Mouse (Mus musculus): ENCODE results near the gene Sva. TPM values are rescaled to one million over a fixed set of nuclear protein-coding genes. Genes with fewer than 3 reads are reported as not detected.

Gene Sva
- polyA plus RNA-seq (2012), result not detected in 2 replicates

DNA sequence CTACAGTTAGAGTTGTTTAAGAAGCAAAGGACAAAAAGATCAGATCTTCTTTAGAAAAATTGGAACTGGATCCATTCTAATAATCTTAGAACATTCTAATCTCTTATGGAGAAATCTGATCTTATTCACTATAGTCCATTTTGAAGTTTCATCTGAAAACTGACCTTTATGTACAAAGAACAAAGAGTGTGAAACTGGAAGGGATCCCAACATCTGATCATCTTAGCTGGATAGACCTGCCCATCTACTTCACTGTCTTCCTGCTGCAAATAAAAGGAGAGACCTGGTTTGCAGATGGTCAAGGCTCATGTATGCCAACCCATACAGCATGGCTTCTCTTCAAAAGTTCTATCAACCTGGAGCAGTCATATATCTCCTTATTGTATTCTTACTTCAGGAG lies at the start of gene Sva:
Sva (plus strand) TSS at position 301 of the 400 bp plus-strand sequence.

Other genes starting within 250 kb of the Sva start
- gene Pip, start 190.9 kb upstream of the Sva start, polyA plus RNA-seq (2012), result 0.05 TPM in 1 of 2 replicates, not detected in the other
- not detected in 2 replicates for gene Sval2, start 185.4 kb upstream of the Sva start, polyA plus RNA-seq (2012)
- gene Sval1, start 86.8 kb upstream of the Sva start, polyA plus RNA-seq (2012), result not detected in 2 replicates
- not detected in 2 replicates for gene Sval3, start 70.3 kb upstream of the Sva start, polyA plus RNA-seq (2012)
- gene Tas2r139, start 102.5 kb downstream of the Sva start, polyA plus RNA-seq (2012), result not detected in 2 replicates
- gene Tas2r144, start 176.9 kb downstream of the Sva start, polyA plus RNA-seq (2012), result not detected in 2 replicates
- gene Gstk1, start 207.5 kb downstream of the Sva start, polyA plus RNA-seq (2012), result 0.81 and 1.2 TPM in 2 replicates
- gene Tmem139, start 223.6 kb downstream of the Sva start, polyA plus RNA-seq (2012), result not detected in 2 replicates
- 7.7 and 9.5 TPM in 2 replicates for gene Casp2, start 226.6 kb downstream of the Sva start, polyA plus RNA-seq (2012)
- gene Clcn1, start 248.3 kb downstream of the Sva start, polyA plus RNA-seq (2012), result 0.02 and 0.06 TPM in 2 replicates